Mouse (Mus musculus) liver, adult 2 months (tissue): ENCODE results near the gene Camk2d. TPM values are rescaled to one million over a fixed set of nuclear protein-coding genes. Genes with fewer than 3 reads are reported as not detected.

Experiments
- DNase-seq: peaks from one replicate; pipeline ENCODE4 v3.0.0-alpha.2; 2011; ENCODE audit warnings: low read depth, low spot score; ENCODE audit errors: extremely low read depth
- H3K27ac ChIP-seq: fragments of 200-500 bp; replicated peaks from 2 replicates; pipeline ENCODE4 v1.5.1; 2012; ENCODE audit warnings: low read depth, mild to moderate bottlenecking, control low read depth, inconsistent platforms, low read length; ENCODE audit not compliant: insufficient read depth
- H3K27me3 ChIP-seq: fragments of 200-500 bp; 2 replicates; pipeline ENCODE4 v1.6.1; 2012; ENCODE audit warnings: mild to moderate bottlenecking, moderate library complexity, low read length, inconsistent platforms; ENCODE audit not compliant: control insufficient read depth, insufficient read depth
- H3K36me3 ChIP-seq: fragments of 200-500 bp; 2 replicates; pipeline ENCODE4 v1.6.1; 2012; ENCODE audit warnings: low read length, inconsistent platforms; ENCODE audit not compliant: control insufficient read depth, insufficient read depth
- H3K4me1 ChIP-seq: fragments of 200-500 bp; 2 replicates; pipeline ENCODE4 v1.6.1; 2011; ENCODE audit warnings: low read length; ENCODE audit not compliant: control insufficient read depth, insufficient read depth
- H3K4me3 ChIP-seq: fragments of 200-500 bp; 2 replicates; pipeline ENCODE4 v1.5.1; 2011; ENCODE audit warnings: low read depth, mild to moderate bottlenecking, control low read depth, low read length, moderate library complexity; ENCODE audit not compliant: insufficient read depth
- H3K79me2 ChIP-seq: fragments of 200-500 bp; 2 replicates; pipeline ENCODE4 v1.6.1; 2012; ENCODE audit warnings: inconsistent platforms, mild to moderate bottlenecking, low read length, moderate library complexity; ENCODE audit not compliant: control insufficient read depth, insufficient read depth
- H3K9ac ChIP-seq: fragments of 200-500 bp; 2 replicates; pipeline ENCODE4 v1.6.1; 2012; ENCODE audit warnings: low read depth, mild to moderate bottlenecking, control low read depth, inconsistent platforms, low read length
- CTCF ChIP-seq: fragments of 200-500 bp; IDR thresholded peaks from 2 replicates; pipeline ENCODE4 v1.5.1; 2011; ENCODE audit warnings: low read depth, low read length, control low read depth
- POLR2A ChIP-seq: fragments of 200-500 bp; IDR thresholded peaks from 2 replicates; pipeline ENCODE4 v1.6.1; 2011; ENCODE audit warnings: low read length, control low read depth; ENCODE audit not compliant: insufficient read depth; ENCODE audit errors: extremely low read depth
- WGBS: fragments of 180-500 bp; shearing (Covaris S2); methylation state at CpG from one replicate; pipeline ENCODE4 v1.1.7; 2018; 5-methylcytosine and 5-hydroxymethylcytosine counted together
- polyA plus RNA-seq: library from polyadenylated mRNA; depleted of rRNA; stranded (reverse); fragments of >200 nt; gene quantifications from 2 replicates; pipeline ENCODE4 v1.2.3, GENCODE M21; 2012
- total RNA-seq: library from RNA; depleted of rRNA; stranded (reverse); fragments of >200 nt; gene quantifications from 2 replicates; pipeline ENCODE4 v1.2.3, GENCODE M21; 2014

The Camk2d gene
- total and polyA plus RNA-seq, 2 experiments: 5.9 to 9.4 TPM

DNA sequence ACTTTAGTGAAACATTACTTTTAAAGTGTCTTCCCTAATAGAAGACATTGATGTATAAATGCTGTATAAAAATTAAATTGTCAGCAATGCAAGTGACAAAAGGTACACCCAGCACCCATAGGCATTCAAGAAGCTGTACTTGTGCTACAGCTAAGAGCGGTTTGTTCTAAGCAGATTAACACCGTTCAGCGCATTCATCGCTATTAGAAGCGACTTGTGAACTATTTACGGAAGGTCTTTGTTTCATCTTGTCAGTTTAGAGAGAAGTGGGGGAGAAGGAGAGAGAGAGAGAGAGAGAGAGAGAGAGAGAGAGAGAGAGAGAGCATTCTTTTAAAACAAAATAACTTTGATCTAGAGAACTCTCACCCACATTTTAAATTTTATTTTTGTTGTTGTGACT lies 38.1 kb downstream of the Camk2d start:
- H3K79me2 ChIP-seq: peaks cover 3% of the 10 kb centered on the region; the same call in 1 of the 2 replicates
- no peak for DNase-seq
- no peak overlapping the region for H3K4me3 ChIP-seq
- H3K36me3 ChIP-seq: no peaks in the 10 kb centered on the region
- TF ChIP-seq CTCF (no peak), POLR2A (no peak)
- no peaks in the 10 kb centered on the region for H3K4me1 ChIP-seq
- no peaks in the 10 kb centered on the region for H3K27me3 ChIP-seq
- 94% methylated on average over 6 of the region's 6 CpGs for WGBS
- no peak overlapping the region for H3K27ac ChIP-seq
- no peak overlapping the region for H3K9ac ChIP-seq

DNA sequence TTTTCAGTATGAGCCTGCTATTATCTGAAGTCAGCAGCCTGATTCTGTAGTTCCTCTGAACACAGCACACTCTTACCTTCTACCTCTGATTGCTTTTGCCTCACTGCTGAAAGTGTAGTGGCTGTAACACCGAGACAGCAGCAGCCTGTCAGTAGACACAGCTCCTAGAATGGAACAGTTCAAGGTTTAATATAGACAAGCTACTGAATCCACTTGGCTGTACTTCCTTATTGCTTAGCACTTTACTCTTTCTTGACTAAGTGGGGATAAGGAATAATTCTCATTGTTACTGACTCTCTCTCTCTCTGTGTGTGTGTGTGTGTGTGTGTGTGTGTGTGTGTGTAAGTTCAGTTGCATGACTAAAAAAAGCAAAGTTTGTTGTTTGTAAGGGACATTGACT lies 42.2 kb downstream of the Camk2d start:
- H3K27ac ChIP-seq: no peak overlapping the region
- H3K36me3 ChIP-seq: no peaks in the 10 kb centered on the region
- no peaks in the 10 kb centered on the region; the same call in 1 of the 2 replicates for H3K79me2 ChIP-seq
- no peak overlapping the region for H3K9ac ChIP-seq
- 82% methylated on average over 1 of the region's 1 CpGs for WGBS
- no peak overlapping the region for H3K4me3 ChIP-seq
- no peak for DNase-seq
- H3K27me3 ChIP-seq: no peaks in the 10 kb centered on the region
- TF ChIP-seq POLR2A (no peak), CTCF (no peak)
- H3K4me1 ChIP-seq: no peaks in the 10 kb centered on the region

DNA sequence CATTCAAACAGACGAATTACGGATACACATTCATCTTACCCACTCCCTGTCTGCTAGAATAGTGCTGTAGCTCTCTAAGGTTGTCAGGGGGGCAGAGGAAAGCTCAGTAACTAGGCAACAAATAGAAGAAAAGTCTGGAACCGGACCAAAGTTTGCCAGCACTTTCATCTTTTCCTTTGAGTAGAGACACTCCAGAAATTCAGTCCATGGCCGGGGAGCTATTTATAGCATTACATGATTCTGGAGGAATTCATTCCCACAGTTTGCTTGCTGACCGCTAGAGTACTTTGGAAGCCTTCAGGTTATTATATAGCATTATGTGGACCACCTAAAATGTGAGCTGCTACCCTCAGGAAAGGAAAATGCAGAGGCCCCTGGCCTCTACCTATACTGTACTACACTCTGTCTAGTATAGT lies 43.0 kb downstream of the Camk2d start:
- H3K4me1 ChIP-seq: no peaks in the 10 kb centered on the region
- no peak overlapping the region for H3K9ac ChIP-seq
- no peak overlapping the region for H3K4me3 ChIP-seq
- DNase-seq: no peak
- H3K36me3 ChIP-seq: no peaks in the 10 kb centered on the region
- H3K79me2 ChIP-seq: no peaks in the 10 kb centered on the region; the same call in 1 of the 2 replicates
- H3K27ac ChIP-seq: no peak overlapping the region
- WGBS: 75% methylated on average over 5 of the region's 5 CpGs
- H3K27me3 ChIP-seq: no peaks in the 10 kb centered on the region
- no peak for TF ChIP-seq POLR2A
- TF ChIP-seq CTCF: no peak

DNA sequence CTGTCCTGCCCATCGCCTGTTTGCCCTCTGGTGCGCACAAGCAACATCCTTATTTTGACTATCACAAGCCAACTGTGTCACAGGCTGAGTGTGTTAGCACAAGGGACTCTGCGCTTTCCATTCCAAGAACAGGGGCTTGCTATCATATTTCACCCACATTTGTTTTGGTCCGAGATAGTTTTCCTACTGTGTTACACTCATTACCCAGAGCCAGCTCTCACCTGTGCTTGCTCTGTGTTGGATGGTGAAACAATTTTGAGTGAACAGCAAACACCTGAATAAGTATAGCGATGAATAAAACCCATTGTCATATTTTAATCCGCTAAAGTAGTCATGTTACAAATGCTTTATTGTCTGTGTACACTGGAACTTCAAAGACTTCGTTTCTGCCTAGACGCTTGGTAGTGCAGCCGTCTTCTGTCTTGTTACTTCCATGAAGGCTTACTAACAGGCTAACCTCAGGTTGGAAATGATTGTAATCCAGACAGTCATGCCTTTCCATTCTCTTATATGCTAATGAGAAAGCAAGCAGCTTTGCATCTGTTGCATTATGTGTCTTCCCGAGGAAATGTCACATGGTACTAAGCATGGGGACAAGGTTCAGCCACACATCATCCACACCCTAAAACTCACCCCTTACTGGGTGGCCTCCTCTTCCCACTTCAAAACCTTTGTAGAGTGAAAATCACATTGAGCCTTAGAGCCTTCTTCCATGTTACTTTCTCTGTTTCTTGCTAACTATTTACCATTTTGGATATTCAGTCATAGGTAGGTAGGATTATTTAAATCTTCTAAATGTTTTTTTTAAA lies 44.5 kb downstream of the Camk2d start:
- WGBS: 91% methylated on average over 10 of the region's 10 CpGs
- TF ChIP-seq POLR2A (no peak), CTCF (no peak)

DNA sequence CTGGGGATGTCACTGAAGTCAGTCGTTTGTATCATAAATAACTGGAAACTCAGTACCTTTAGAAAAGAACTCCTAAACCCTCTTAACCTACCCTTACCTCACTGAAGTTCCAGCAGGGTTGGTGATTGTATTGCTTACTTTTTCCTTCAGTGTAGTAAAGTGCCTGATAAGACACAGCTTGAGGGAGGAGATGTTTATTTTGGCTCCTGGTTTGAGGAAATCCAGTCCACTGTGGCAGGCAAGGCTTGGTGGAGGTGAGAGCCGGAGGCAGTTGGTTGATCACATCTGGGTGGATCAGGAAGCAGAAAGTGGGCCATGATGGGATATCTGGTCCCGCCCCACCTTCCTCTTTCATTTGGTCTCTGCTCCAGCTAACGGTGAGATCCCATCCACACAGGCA lies 45.3 kb downstream of the Camk2d start:
- H3K36me3 ChIP-seq: no peaks in the 10 kb centered on the region
- TF ChIP-seq POLR2A (no peak), CTCF (no peak)
- 74% methylated on average over 4 of the region's 4 CpGs for WGBS

More for the DNA sequence above, 44.5 kb downstream of the Camk2d start:
- Histone ChIP-seq H3K4me3 (no peak overlapping the region), H3K9ac (no peak overlapping the region), H3K27me3 (no peaks in the 10 kb centered on the region), H3K27ac (no peak overlapping the region), H3K36me3 (no peaks in the 10 kb centered on the region), H3K4me1 (no peaks in the 10 kb centered on the region), H3K79me2 (no peaks in the 10 kb centered on the region; the same call in 1 of the 2 replicates)
- no peak for DNase-seq

More for the DNA sequence above, 45.3 kb downstream of the Camk2d start:
- Histone ChIP-seq H3K27ac (no peak overlapping the region), H3K9ac (no peak overlapping the region), H3K27me3 (no peaks in the 10 kb centered on the region), H3K4me3 (no peak overlapping the region), H3K79me2 (no peaks in the 10 kb centered on the region; the same call in 1 of the 2 replicates), H3K4me1 (no peaks in the 10 kb centered on the region)
- no peak for DNase-seq
